Mouse (Mus musculus) gastrocnemius, adult 8-10 months (tissue): ENCODE data around the gene Macrod2. TPM values are rescaled to one million over a fixed set of nuclear protein-coding genes. Genes with fewer than 3 reads are reported as not detected.

ENCODE experiments used
- DNase-seq, 2 experiments: peaks; one replicate each; pipeline ENCODE4 v3.0.0; 2022; ENCODE audit warnings: low spot score in 2 of 2
- total RNA-seq, 4 experiments: library from RNA; stranded (reverse); gene quantifications; 2 replicates each; pipeline ENCODE4 v1.2.4; 2022

Gene Macrod2
- total RNA-seq, 4 experiments from 2014 or later: 16.2 to 21.8 (median 19.1) TPM

DNA sequence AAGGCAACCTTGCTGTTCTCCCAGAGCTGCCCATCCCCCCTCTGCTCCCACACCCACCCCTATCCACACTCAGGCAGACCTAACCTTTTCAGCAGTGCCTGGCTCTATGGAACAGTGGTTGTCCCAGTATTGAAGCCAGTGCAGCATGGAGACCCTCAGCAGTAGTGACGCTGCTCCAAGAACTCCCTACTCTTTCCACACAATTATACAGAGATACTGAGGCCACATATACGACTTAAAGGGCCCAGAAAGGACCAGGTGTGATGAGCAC is 1908.7 kb downstream of the Macrod2 start:
- DNase-seq: no peak

- DNase-seq: no peak
Measured at GRCm38 (mm10) chr2:142323158-142323557, 1928.0 kb downstream of the Macrod2 start.

- DNase-seq: no peak
Measured at GRCm38 (mm10) chr2:142326737-142327136, 1931.6 kb downstream of the Macrod2 start.

DNA sequence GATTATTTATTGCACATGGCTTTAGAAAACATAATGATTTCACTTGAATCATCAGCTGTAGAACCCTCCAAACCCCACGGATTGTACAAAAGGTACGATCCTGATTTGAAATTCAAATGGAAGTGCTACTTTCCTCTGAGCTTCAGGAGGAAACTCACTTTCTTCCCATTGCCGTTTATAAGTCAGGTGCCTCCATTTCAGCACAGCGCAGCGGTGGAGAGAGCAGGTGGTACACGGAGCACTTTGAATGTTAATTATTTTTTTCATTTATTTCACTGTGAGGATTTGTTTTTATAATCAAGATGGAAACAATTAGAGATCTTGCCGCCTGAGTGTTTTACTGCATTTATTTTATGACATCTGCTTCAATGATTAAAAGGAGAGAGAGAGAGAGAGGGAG is 1934.7 kb downstream of the Macrod2 start:
- DNase-seq: no peak

DNA sequence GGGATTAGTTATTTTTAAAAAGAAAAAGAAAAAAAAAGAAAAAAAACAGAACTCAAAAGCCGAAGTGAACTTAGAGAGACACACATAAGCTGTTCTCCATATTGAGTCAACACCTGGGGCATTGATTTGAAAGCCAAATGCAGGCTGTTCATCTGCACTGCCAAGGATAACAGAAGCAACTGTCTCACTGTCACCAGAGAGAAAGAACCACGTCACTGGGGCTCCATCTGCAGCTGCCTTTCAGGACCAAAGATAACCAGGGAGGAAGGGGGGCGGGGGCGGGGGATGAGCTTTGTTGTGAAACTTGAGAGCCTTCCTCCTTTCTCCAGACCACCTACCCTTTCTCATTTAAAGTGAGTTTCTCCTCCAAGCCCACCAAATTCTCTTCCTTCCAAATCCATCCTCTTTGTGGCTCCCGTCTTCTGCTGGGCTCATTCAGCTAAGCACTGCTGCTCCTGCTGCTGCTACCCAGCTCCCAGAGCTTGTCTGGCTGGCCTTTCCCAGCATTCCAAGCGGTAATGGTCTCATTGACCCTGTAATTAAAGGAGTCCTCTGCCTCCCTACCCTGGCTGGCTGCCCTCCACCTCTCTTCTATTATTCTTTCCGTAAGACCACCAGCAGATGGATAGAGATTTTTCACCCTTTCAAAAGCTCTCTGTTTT is 1939.5 kb downstream of the Macrod2 start:
- DNase-seq: no peak

DNA sequence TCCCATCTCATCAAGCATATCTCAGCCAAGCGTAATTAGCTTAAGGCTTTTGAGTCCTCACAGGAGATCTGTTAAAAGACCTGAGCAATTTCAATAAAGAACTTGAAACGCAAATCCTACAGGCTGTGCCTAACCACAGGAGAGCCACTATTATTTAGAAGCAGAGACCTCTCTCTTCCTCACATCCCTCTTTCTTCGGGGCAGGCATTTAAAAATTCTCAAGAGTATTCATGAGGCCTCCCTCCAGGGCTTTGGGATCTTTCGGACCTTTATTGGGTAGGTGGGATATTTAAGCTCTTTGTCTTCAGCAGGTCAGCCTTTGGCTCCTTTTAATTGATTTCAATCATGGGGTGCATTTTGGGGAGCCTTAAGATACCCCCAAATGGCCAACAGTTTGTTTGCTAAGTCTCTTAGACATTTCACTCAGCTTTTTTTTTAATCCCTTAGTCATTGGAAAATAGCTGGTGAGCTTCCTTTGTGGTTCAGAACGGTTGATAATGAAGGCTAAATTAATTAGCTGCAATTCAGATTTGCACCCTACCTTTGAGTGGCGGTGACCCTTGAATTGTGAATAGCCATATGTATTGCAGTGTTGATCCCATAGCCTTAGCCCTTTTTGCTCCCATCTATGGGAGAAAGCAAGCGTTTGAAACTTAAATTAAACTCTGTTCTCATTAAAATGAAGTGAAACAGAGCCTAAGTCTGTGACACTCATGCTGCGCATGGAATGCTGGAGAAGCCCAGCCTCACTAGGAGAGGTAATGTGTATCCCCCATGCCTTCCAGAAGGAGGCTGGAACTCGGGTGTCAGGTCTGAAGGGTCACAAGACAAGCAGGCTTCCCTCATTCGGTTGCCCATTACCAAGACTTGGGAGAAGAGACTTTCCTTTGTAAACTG is 1940.2 kb downstream of the Macrod2 start:
- no peak for DNase-seq

DNA sequence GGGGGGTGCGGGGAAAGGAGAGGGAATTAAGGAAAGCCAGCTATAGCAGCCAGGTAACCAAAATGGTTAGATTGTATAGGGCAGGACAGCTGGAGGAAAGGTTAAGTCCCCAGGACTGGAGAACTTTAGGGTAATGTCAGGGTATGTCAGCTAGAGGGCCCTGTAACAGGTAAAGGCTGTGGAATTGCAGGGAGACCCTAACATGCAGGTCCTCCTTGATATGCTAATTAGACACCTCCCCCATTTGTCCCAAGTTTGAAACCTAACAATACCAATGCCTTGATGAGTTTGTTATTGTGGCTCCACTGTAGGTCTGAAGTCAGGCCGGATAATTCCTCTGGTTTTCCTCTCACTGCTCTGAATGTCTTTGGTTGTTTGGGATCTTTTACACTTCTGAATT is 1948.9 kb downstream of the Macrod2 start:
- DNase-seq: no peak

DNA sequence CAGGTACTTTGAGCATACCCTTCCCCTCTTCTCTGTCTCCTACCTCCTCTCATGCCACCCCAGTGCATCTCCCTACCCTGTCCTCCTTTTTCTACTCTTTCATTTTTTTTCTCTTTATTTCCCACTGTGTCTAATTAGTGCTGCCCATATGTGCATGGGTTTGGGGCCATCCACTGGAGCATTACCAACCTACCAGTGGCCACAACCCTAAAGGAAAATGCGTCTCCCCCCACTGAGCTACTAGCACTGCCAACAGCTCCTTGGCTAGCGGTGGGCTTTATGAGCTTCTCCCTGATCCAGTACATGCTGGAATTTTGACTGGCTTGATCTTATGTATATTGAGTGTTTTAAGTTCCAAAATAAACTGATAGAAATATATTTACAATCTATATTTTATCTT is 1949.6 kb downstream of the Macrod2 start:
- no peak for DNase-seq

- DNase-seq: no peak
Measured at GRCm38 (mm10) chr2:142349805-142350204, 1954.7 kb downstream of the Macrod2 start.

DNA sequence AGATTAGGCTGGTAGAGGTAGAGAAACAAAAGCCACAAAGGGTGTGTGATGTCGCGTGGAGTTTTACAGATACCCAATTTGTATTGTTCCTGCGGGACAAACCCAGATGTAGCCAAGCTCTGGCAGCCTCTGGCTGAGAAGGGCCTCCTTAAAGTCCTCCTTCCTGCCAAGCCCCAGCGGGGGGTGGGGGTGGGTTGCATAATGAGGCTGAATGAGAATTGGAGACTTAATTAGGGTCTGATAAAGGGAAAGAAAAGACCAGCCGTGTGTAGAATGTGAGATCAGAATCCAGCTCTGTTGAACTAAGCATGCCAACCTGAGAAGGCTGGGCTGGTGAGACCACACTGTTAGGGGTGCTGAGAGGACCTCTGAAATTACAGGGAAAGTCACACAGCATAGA is 1967.8 kb downstream of the Macrod2 start:
- DNase-seq: no peak

DNA sequence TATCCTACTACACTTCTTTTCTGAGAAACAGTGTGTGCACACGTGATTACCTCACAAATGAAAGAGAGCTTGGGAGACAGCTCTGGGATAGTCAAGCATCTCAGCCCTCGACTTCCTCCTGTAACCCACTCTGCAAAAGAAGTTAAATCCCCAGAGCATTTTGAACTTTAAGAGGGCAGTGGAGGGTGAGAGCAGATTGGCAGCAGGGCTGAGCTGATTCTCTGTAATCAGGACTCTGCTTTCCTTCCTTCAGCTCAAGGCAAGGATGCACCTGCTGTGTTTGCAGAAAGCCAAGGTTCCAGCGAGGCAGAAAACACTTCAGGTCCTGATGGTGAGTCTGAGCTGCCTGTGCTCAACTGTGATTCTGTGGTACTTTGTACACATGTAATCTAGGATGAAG is 1978.9 kb downstream of the Macrod2 start:
- no peak for DNase-seq

DNA sequence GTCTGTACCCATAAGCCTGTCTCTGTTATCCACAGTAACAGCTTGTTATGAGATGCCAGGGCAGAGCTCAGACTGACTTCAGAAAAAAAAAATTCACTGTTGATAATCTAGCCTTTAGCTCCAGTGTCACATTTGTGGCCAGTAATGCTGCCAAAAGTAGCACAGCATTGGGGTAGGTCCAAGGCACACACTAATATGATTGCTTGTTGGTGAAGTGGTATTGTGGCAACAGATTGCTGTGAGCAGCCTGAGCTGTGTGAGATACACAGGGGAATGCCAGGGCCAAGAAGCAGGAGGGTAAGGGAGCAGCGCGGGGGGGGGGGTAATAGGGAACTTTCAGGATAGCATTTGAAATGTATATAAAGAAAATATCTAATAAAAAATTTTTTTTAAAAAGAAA is 1985.5 kb downstream of the Macrod2 start:
- no peak for DNase-seq

DNA sequence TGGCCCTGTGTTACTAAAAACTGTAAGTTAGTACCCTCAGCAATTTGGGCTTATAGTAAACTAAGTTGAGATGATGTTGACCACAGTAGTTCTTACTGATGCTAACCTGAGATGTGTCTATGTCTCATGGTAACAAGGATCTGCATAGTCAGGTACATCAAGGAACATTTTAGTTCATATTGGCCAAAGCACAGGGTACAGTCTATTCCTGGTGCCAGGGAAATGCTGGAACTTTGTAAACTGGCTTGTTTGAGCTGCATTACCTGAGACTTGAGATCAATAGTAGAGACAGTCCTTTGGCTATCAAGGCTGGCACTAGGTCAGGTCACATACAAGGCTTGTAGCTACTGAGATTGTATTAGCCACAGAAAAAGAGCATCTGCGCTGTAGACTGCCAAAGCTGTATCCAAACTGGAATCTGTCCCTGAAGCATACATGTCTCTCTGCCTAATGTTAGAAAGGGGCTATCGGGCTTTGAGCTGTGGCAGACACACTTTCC is 1986.0 kb downstream of the Macrod2 start:
- DNase-seq: no peak

DNA sequence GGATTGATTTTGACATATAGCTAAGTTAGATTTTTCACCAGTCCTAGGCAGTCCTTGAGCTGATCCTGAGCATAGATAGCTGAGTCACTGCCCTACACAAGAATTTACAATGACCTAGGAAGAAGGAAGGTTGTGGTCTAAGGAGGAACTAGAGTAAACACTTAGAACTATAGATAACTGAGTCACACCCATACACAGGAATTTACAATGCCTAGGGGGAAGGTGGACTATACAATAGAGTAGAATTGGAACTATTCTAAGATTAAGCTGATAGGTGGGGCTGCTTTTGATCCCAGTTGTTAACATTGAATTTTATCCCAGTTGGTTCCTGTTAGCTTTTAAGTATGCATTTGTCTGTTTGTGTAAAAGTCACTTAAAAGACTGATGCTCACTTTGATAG is 1998.4 kb downstream of the Macrod2 start:
- DNase-seq: no peak

- no peak for DNase-seq
Measured at GRCm38 (mm10) chr2:142399490-142399889, 2004.4 kb downstream of the Macrod2 start.

GRCm38 (mm10) chr2:142400781-142401180 is 2005.7 kb downstream of the Macrod2 start:
- DNase-seq: no peak

GRCm38 (mm10) chr2:142401359-142401758 is 2006.2 kb downstream of the Macrod2 start:
- no peak for DNase-seq

GRCm38 (mm10) chr2:142403394-142403793 is 2008.3 kb downstream of the Macrod2 start:
- DNase-seq: no peak

DNA sequence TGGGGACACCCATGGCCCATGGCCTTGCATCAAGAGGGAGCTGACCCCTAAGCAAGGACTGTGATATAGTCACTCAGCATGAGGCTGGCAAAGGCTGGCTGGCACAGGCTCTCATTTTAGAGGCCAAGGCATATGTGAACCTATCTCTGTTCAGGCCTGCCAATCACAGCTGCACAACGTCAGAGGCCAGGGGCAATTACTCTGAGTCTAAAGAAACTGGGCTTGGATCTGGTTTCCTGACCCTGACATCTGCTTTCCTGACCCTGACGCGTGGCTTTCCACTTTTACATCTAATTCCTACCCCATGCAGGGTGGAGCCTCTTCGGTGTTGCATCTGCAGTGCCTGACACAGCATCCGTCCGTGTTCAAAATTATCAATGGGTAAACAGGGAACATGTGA is 2009.2 kb downstream of the Macrod2 start:
- no peak for DNase-seq

- no peak for DNase-seq
Measured at GRCm38 (mm10) chr2:142407341-142407740, 2012.2 kb downstream of the Macrod2 start.

DNA sequence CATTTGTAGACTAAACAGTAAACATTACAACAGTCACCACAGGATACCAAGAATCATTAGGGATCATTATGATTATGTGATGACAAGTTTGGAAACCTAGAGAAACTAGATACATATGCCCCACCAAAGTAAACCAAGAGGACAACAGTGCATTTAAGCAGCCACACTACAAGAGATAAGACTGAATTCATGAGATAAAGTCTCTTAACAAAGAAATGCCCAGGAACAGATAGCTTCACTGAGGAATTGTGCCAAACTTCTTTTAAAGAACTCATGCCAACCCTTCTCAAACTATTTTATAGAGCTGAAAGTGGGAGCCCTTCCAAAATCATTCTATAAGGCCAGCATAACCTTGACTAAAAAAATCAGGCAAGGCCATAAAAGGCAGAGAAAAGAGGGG is 2015.0 kb downstream of the Macrod2 start:
- no peak for DNase-seq

- DNase-seq: no peak
Measured at GRCm38 (mm10) chr2:142433126-142433525, 2038.0 kb downstream of the Macrod2 start.

GRCm38 (mm10) chr2:142434731-142435130 is 2039.6 kb downstream of the Macrod2 start:
- no peak for DNase-seq
